In genomic region chr11:61354346-61354745, GRCm38 (mm10) we compare ENCODE assay signal across 33 mouse cellular contexts. TPM values are rescaled to one million over a fixed set of nuclear protein-coding genes. Genes with fewer than 3 reads are reported as not detected.
A peak's percentile ranks its signal among the peaks of the same experiment; 100 is the strongest.
DNase-seq lines count a peak whose midpoint lies in the region; ATAC-seq and TF ChIP-seq lines count a peak whose summit lies in the region.
"Had no signal": no experiment of that assay in that cellular context is flagged by ENCODE, and none has a peak within 500 bp of the region (broad histone marks: within the 10 kb centered on the region; RNA-seq: fewer than 3 reads in every experiment).

No protein-coding gene starts in this region.

- H3K27me3 ChIP-seq in intestine, embryonic 15.5 days (replicated peaks), result no peaks in the 10 kb centered on the region
- no peaks in the 10 kb centered on the region for H3K27me3 ChIP-seq in intestine, postnatal 0 days (replicated peaks; ENCODE audit: control insufficient read depth, insufficient read depth, low read length)
- no peaks in the 10 kb centered on the region for H3K27me3 ChIP-seq in liver, postnatal 0 days (ENCODE audit: insufficient read depth, low read length)
- peaks cover 10% of the 10 kb centered on the region; the same call in 1 of the 2 replicates for H3K27me3 ChIP-seq in liver, embryonic 12.5 days (replicated peaks)
- no peaks in the 10 kb centered on the region for H3K27me3 ChIP-seq in kidney, postnatal 0 days (ENCODE audit: insufficient read depth, low read length)
- H3K27me3 ChIP-seq in midbrain, embryonic 13.5 days, result no peaks in the 10 kb centered on the region
- H3K27me3 ChIP-seq: embryonic facial prominence, embryonic 12.5 days; forebrain, embryonic 15.5 days; limb, embryonic 15.5 days; neural tube, embryonic 12.5 days had no signal

- peak; percentile 31; the same call in 1 of the 2 replicates for ATAC-seq in intestine, embryonic 15.5 days
- ATAC-seq in intestine, postnatal 0 days, result no peak
- ATAC-seq in liver, postnatal 0 days, result peak; percentile 82
- no peak for ATAC-seq in liver, embryonic 12.5 days
- ATAC-seq in kidney, postnatal 0 days (replicated peaks; ENCODE audit: low FRiP score, low read depth), result no peak
- no peak for ATAC-seq in midbrain, embryonic 13.5 days
- ATAC-seq: activated CD4-positive, CD25-positive, alpha-beta regulatory T cell, adult 4 months; forebrain, embryonic 15.5 days had no signal

- H3K36me3 ChIP-seq in intestine, embryonic 15.5 days, result no peaks in the 10 kb centered on the region
- H3K36me3 ChIP-seq in intestine, postnatal 0 days (ENCODE audit: control insufficient read depth, insufficient read depth), result no peaks in the 10 kb centered on the region
- no peaks in the 10 kb centered on the region for H3K36me3 ChIP-seq in liver, postnatal 0 days (replicated peaks; ENCODE audit: insufficient read depth, low read length)
- H3K36me3 ChIP-seq in liver, embryonic 12.5 days, result no peaks in the 10 kb centered on the region
- H3K36me3 ChIP-seq in kidney, postnatal 0 days (ENCODE audit: insufficient read depth, low read length), result no peaks in the 10 kb centered on the region
- no peaks in the 10 kb centered on the region for H3K36me3 ChIP-seq in midbrain, embryonic 13.5 days
- H3K36me3 ChIP-seq: embryonic facial prominence, embryonic 12.5 days; forebrain, embryonic 15.5 days; heart, embryonic 15.5 days; limb, embryonic 10.5 days; limb, embryonic 15.5 days; midbrain, embryonic 10.5 days; neural tube, embryonic 12.5 days had no signal

- TF ChIP-seq CTCF in intestine, postnatal 0 days (IDR thresholded peaks at IDR 0.05; ENCODE audit: low read depth), result no peak
- no peak for TF ChIP-seq CTCF in liver, postnatal 0 days (IDR thresholded peaks at IDR 0.05; ENCODE audit: low read depth)
- TF ChIP-seq CTCF in kidney, postnatal 0 days (IDR thresholded peaks at IDR 0.05; ENCODE audit: low read depth), result no peak

- TF ChIP-seq EP300 in liver, postnatal 0 days (IDR thresholded peaks at IDR 0.05; ENCODE audit: low read depth), result no peak

- no peak overlapping the region for H3K4me2 ChIP-seq in intestine, embryonic 15.5 days (replicated peaks)
- no peak overlapping the region for H3K4me2 ChIP-seq in intestine, postnatal 0 days (replicated peaks; ENCODE audit: low read depth)
- H3K4me2 ChIP-seq in liver, postnatal 0 days (ENCODE audit: low read depth, low read length), result peak overlapping the region; percentile 22; the same call in 1 of the 2 replicates
- no peak overlapping the region for H3K4me2 ChIP-seq in liver, embryonic 12.5 days
- no peak overlapping the region for H3K4me2 ChIP-seq in kidney, postnatal 0 days (ENCODE audit: low read length)
- no peak overlapping the region for H3K4me2 ChIP-seq in midbrain, embryonic 13.5 days (replicated peaks)
- H3K4me2 ChIP-seq: embryonic facial prominence, embryonic 12.5 days; forebrain, embryonic 15.5 days; heart, embryonic 15.5 days; limb, embryonic 15.5 days; lung, embryonic 14.5 days; neural tube, embryonic 12.5 days had no signal

- H3K27ac ChIP-seq in intestine, embryonic 15.5 days, result no peak overlapping the region
- H3K27ac ChIP-seq in intestine, postnatal 0 days (ENCODE audit: low read depth, low read length), result no peak overlapping the region
- peak overlapping the region; percentile 48 for H3K27ac ChIP-seq in liver, postnatal 0 days (ENCODE audit: low read depth)
- no peak overlapping the region for H3K27ac ChIP-seq in liver, embryonic 12.5 days
- H3K27ac ChIP-seq in kidney, postnatal 0 days, result 0 out of 2 replicates have a peak overlapping the region, but pooled peaks have one; percentile 8
- H3K27ac ChIP-seq in midbrain, embryonic 13.5 days, result no peak overlapping the region
- H3K27ac ChIP-seq: embryonic facial prominence, embryonic 12.5 days; forebrain, embryonic 15.5 days; heart, embryonic 10.5 days; heart, embryonic 15.5 days; limb, embryonic 10.5 days; limb, embryonic 15.5 days; midbrain, embryonic 10.5 days; neural tube, embryonic 12.5 days; stomach, postnatal 0 days had no signal

- H3K4me3 ChIP-seq in intestine, embryonic 15.5 days (replicated peaks), result no peak overlapping the region
- H3K4me3 ChIP-seq in intestine, postnatal 0 days (ENCODE audit: low read depth, low read length), result no peak overlapping the region
- no peak overlapping the region for H3K4me3 ChIP-seq in liver, postnatal 0 days (ENCODE audit: low read depth, low read length)
- H3K4me3 ChIP-seq in liver, embryonic 12.5 days, result no peak overlapping the region
- no peak overlapping the region for H3K4me3 ChIP-seq in kidney, postnatal 0 days (replicated peaks; ENCODE audit: low read depth, low read length)
- H3K4me3 ChIP-seq in midbrain, embryonic 13.5 days (replicated peaks), result no peak overlapping the region
- H3K4me3 ChIP-seq: embryonic facial prominence, embryonic 12.5 days; forebrain, embryonic 15.5 days; heart, embryonic 10.5 days; heart, embryonic 15.5 days; limb, embryonic 10.5 days; limb, embryonic 15.5 days; midbrain, embryonic 10.5 days; myocyte; neural tube, embryonic 12.5 days had no signal

- H3K4me1 ChIP-seq in intestine, embryonic 15.5 days (replicated peaks), result 0 out of 2 replicates have a peak, but pooled peaks cover 2% of the 10 kb centered on the region
- no peaks in the 10 kb centered on the region for H3K4me1 ChIP-seq in intestine, postnatal 0 days (replicated peaks; ENCODE audit: control insufficient read depth, insufficient read depth, low read length)
- H3K4me1 ChIP-seq in liver, postnatal 0 days (ENCODE audit: insufficient read depth), result peaks cover 8% of the 10 kb centered on the region
- H3K4me1 ChIP-seq in liver, embryonic 12.5 days, result no peaks in the 10 kb centered on the region
- 0 out of 2 replicates have a peak, but pooled peaks cover 2% of the 10 kb centered on the region for H3K4me1 ChIP-seq in kidney, postnatal 0 days (replicated peaks; ENCODE audit: insufficient read depth, low read length)
- no peaks in the 10 kb centered on the region for H3K4me1 ChIP-seq in midbrain, embryonic 13.5 days (replicated peaks)
- H3K4me1 ChIP-seq: forebrain, embryonic 15.5 days; heart, embryonic 15.5 days; limb, embryonic 10.5 days; neural tube, embryonic 12.5 days had no signal

- DNase-seq in liver, postnatal 0 days, result no peak
- peak; percentile 35 for DNase-seq in kidney, postnatal 0 days (ENCODE audit: low spot score)
- peak; percentile 56 for DNase-seq in yolk sac, embryonic 10.5 days (ENCODE audit: low spot score)
- no peak for DNase-seq in layer of hippocampus, adult 9-11 months
- DNase-seq: adrenal gland, adult 2 months; adrenal gland, postnatal 36 days; cerebellum, adult 18-20 months; cerebellum, postnatal 14 days; gastrocnemius, postnatal 25 days; lung, embryonic 14.5 days; right cerebral cortex, adult 18-20 months; thymus, adult 18-20 months; thymus, postnatal 25 days had no signal

- 67% methylated on average over 6 of the region's 6 CpGs for WGBS in intestine, embryonic 15.5 days
- WGBS in intestine, postnatal 0 days, result 41% methylated on average over 6 of the region's 6 CpGs
- 55% methylated on average over 6 of the region's 6 CpGs for WGBS in liver, postnatal 0 days (ENCODE audit: insufficient replicate concordance)
- WGBS in liver, embryonic 12.5 days (ENCODE audit: insufficient replicate concordance), result 60% methylated on average over 6 of the region's 6 CpGs
- 43% methylated on average over 6 of the region's 6 CpGs for WGBS in kidney, postnatal 0 days
- 83% methylated on average over 6 of the region's 6 CpGs for WGBS in midbrain, embryonic 13.5 days

- H3K9ac ChIP-seq in intestine, embryonic 15.5 days, result no peak overlapping the region
- H3K9ac ChIP-seq in intestine, postnatal 0 days (ENCODE audit: low read depth, low read length), result no peak overlapping the region
- H3K9ac ChIP-seq in liver, postnatal 0 days (replicated peaks), result no peak overlapping the region
- H3K9ac ChIP-seq in liver, embryonic 12.5 days, result no peak overlapping the region
- H3K9ac ChIP-seq in kidney, postnatal 0 days (ENCODE audit: low read depth, low read length), result no peak overlapping the region
- no peak overlapping the region for H3K9ac ChIP-seq in midbrain, embryonic 13.5 days (replicated peaks)
- H3K9ac ChIP-seq: embryonic facial prominence, embryonic 12.5 days; forebrain, embryonic 15.5 days; heart, embryonic 15.5 days; limb, embryonic 15.5 days; lung, embryonic 14.5 days; neural tube, embryonic 12.5 days had no signal

- H3K9me3 ChIP-seq in intestine, embryonic 15.5 days, result no peaks in the 10 kb centered on the region
- H3K9me3 ChIP-seq in intestine, postnatal 0 days (ENCODE audit: control insufficient read depth), result no peaks in the 10 kb centered on the region
- H3K9me3 ChIP-seq in liver, postnatal 0 days (ENCODE audit: low read length), result no peaks in the 10 kb centered on the region
- no peaks in the 10 kb centered on the region for H3K9me3 ChIP-seq in liver, embryonic 12.5 days (replicated peaks)
- no peaks in the 10 kb centered on the region for H3K9me3 ChIP-seq in kidney, postnatal 0 days (replicated peaks; ENCODE audit: low read length)
- no peaks in the 10 kb centered on the region for H3K9me3 ChIP-seq in midbrain, embryonic 13.5 days
- H3K9me3 ChIP-seq: embryonic facial prominence, embryonic 12.5 days; forebrain, embryonic 15.5 days; heart, embryonic 10.5 days; heart, embryonic 15.5 days; limb, embryonic 10.5 days; limb, embryonic 15.5 days; midbrain, embryonic 10.5 days; neural tube, embryonic 12.5 days had no signal

RNA-seq across cellular contexts. Expression of gene Slc47a2, which starts 11.7 kb away (rescaled TPM):
- polyA plus RNA-seq in intestine, embryonic 15.5 days (2015; fragmentation: Nextera tagmentation; extraction: Ambion mirVana), result not detected in 2 replicates
- not detected in 2 replicates for polyA plus RNA-seq in intestine, postnatal 0 days (2015; fragmentation: Nextera tagmentation; extraction: Ambion mirVana)
- not detected in 2 replicates for polyA plus RNA-seq in liver, postnatal 0 days (2015; fragmentation: Nextera tagmentation; extraction: Ambion mirVana)
- polyA plus RNA-seq in liver, embryonic 12.5 days (2016; fragmentation: Nextera tagmentation; extraction: Ambion mirVana), result 0.12 TPM in 1 of 2 replicates, not detected in the other
- 0.17 and 0.22 TPM in 2 replicates for polyA plus RNA-seq in kidney, postnatal 0 days (2015; fragmentation: Nextera tagmentation; extraction: Ambion mirVana)
- polyA plus RNA-seq in midbrain, embryonic 13.5 days (2015; fragmentation: Nextera tagmentation; extraction: Ambion mirVana), result not detected in 2 replicates
- polyA plus RNA-seq: activated CD4-positive, CD25-positive, alpha-beta regulatory T cell, adult 4 months; brain, embryonic 14.5 days; C2C12; embryonic facial prominence, embryonic 12.5 days; forebrain, embryonic 15.5 days; heart, embryonic 10.5 days; hindbrain, embryonic 11.5 days; large intestine, adult 2 months; limb, embryonic 10.5 days; limb, embryonic 15.5 days; lung, embryonic 14.5 days; midbrain, embryonic 10.5 days; neural tube, embryonic 12.5 days; spleen, adult 2 months had no signal

RNA-seq across cellular contexts. Expression of gene Slc47a1, which starts 23.8 kb away (rescaled TPM):
- polyA plus RNA-seq in intestine, embryonic 15.5 days (2015; fragmentation: Nextera tagmentation; extraction: Ambion mirVana), result 4.8 and 5.9 TPM in 2 replicates
- polyA plus RNA-seq in intestine, postnatal 0 days (2015; fragmentation: Nextera tagmentation; extraction: Ambion mirVana), result 8.0 and 9.8 TPM in 2 replicates
- polyA plus RNA-seq in liver, postnatal 0 days (2015; fragmentation: Nextera tagmentation; extraction: Ambion mirVana), result 27.5 and 30.2 TPM in 2 replicates
- 2.5 TPM in 2 replicates for polyA plus RNA-seq in liver, embryonic 12.5 days (2016; fragmentation: Nextera tagmentation; extraction: Ambion mirVana)
- polyA plus RNA-seq in kidney, postnatal 0 days (2015; fragmentation: Nextera tagmentation; extraction: Ambion mirVana), result 45.7 and 51.5 TPM in 2 replicates
- 0.08 TPM in 1 of 2 replicates, not detected in the other for polyA plus RNA-seq in midbrain, embryonic 13.5 days (2015; fragmentation: Nextera tagmentation; extraction: Ambion mirVana)
- polyA plus RNA-seq: activated CD4-positive, CD25-positive, alpha-beta regulatory T cell, adult 4 months; midbrain, embryonic 10.5 days had no signal

Comparison
In these comparisons a context has a peak if more than half of its experiments do, and no peak if none do; other contexts are left out.
1. ATAC-seq: peak in intestine, embryonic 15.5 days (single experiment) and liver, postnatal 0 days (single experiment); none in intestine, postnatal 0 days (single experiment), liver, embryonic 12.5 days (single experiment), kidney, postnatal 0 days (single experiment) and midbrain, embryonic 13.5 days (single experiment).
2. H3K27ac ChIP-seq: peak in liver, postnatal 0 days (single experiment) and kidney, postnatal 0 days (single experiment); none in intestine, embryonic 15.5 days (single experiment), intestine, postnatal 0 days (single experiment), liver, embryonic 12.5 days (single experiment) and midbrain, embryonic 13.5 days (single experiment).
3. DNase-seq: peak in kidney, postnatal 0 days (single experiment) and yolk sac, embryonic 10.5 days (single experiment); none in liver, postnatal 0 days (single experiment) and layer of hippocampus, adult 9-11 months (single experiment).